Mouse (Mus musculus) intestine, postnatal 0 days (tissue): ENCODE data around the gene Ubap2. TPM values are rescaled to one million over a fixed set of nuclear protein-coding genes. Genes with fewer than 3 reads are reported as not detected.
A peak's percentile ranks its signal among the peaks of the same experiment; 100 is the strongest.

ENCODE experiments used
- ATAC-seq: fragments of 200-750 bp; cut with Nextera tagmentation; 2 replicates; pipeline ENCODE4 v1.8.0; 2017; ENCODE audit warnings: mild to moderate bottlenecking, moderate TSS enrichment, moderate library complexity
- H3K27ac ChIP-seq: fragments of 300-500 bp; sonication (generic); 2 replicates; pipeline ENCODE4 v1.5.1; 2014; ENCODE audit warnings: mild to moderate bottlenecking, low read depth, low read length, moderate library complexity
- H3K27me3 ChIP-seq: fragments of 300-500 bp; sonication (generic); replicated peaks from 2 replicates; pipeline ENCODE4 v1.6.1; 2014; ENCODE audit warnings: low read length, mixed read lengths; ENCODE audit not compliant: control insufficient read depth, insufficient read depth
- H3K36me3 ChIP-seq: fragments of 300-500 bp; sonication (generic); 2 replicates; pipeline ENCODE4 v1.6.1; 2014; ENCODE audit warnings: mild to moderate bottlenecking, moderate library complexity; ENCODE audit not compliant: control insufficient read depth, insufficient read depth
- H3K4me1 ChIP-seq: fragments of 300-500 bp; sonication (generic); replicated peaks from 2 replicates; pipeline ENCODE4 v1.6.1; 2014; ENCODE audit warnings: antibody characterized with exemption, low read length, mixed read lengths; ENCODE audit not compliant: control insufficient read depth, insufficient read depth
- H3K4me2 ChIP-seq: fragments of 300-500 bp; sonication (generic); replicated peaks from 2 replicates; pipeline ENCODE4 v1.6.1; 2014; ENCODE audit warnings: low read depth, mild to moderate bottlenecking, moderate library complexity
- H3K4me3 ChIP-seq: fragments of 300-500 bp; sonication (generic); 2 replicates; pipeline ENCODE4 v1.5.1; 2014; ENCODE audit warnings: low read depth, low read length
- H3K9ac ChIP-seq: fragments of 300-500 bp; sonication (generic); 2 replicates; pipeline ENCODE4 v1.6.1; 2014; ENCODE audit warnings: mild to moderate bottlenecking, low read depth, low read length
- H3K9me3 ChIP-seq: fragments of 300-500 bp; sonication (generic); 2 replicates; pipeline ENCODE4 v1.6.1; 2016; ENCODE audit warnings: mixed run types; ENCODE audit not compliant: control insufficient read depth
- CTCF ChIP-seq: sonication (generic); IDR thresholded peaks from 2 replicates; pipeline ENCODE4 v1.5.1; 2016; ENCODE audit warnings: low read depth, mild to moderate bottlenecking, control low read depth, antibody characterized with exemption, moderate library complexity
- WGBS: fragments of 180-500 bp; shearing (Covaris S2); extraction: QIAGEN DNeasy Blood & Tissue Kit; methylation state at CpG from one replicate; pipeline ENCODE4 v1.1.7; 2014; 5-methylcytosine and 5-hydroxymethylcytosine counted together
- polyA plus RNA-seq: library from polyadenylated mRNA; unstranded; fragments of >200 nt; fragmentation: Nextera tagmentation; extraction: Ambion mirVana; gene quantifications from 2 replicates; pipeline ENCODE4 v1.2.1, GENCODE M21; 2015

The Ubap2 gene
- polyA plus RNA-seq, 1 experiment from 2014 or later = 15.3 TPM

DNA sequence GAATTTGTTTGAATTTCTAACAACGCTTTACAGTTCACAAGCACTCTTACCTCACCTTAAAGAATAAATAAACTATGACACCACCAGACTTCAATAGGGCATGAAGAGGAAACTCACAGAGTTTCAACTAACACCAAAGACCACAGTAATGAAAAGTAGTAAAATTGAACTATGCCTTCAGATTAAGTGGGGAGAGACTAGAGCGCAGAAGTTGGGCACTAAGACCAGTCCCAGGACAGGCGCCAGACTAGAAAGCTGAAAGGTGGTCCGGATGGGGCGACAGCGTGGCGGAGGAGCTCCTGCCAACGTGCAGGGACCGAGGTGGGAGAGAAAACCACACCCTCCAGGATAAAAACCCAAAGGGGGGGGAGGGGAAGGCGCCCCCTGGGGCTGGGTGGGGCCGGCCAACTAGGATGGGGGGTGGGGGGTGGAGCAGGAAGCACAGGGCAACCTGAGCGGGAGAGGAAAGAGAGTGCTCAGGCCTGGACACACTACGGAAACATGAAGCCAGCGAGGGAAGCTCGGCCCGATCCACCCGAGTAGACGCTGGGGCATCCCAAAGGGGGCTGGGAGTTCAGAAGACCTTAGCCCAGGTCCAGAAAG, 466 bp downstream of the Ubap2 start:
- Histone ChIP-seq H3K27ac (peak overlapping the region; percentile 81), H3K36me3 (peaks cover 10% of the 10 kb centered on the region; the same call in 1 of the 2 replicates), H3K9me3 (no peaks in the 10 kb centered on the region), H3K4me2 (peak overlapping the region; percentile 93), H3K4me3 (peak overlapping the region; percentile 82), H3K9ac (peak overlapping the region; percentile 87), H3K4me1 (peaks cover 10% of the 10 kb centered on the region; the same call in 1 of the 2 replicates), H3K27me3 (no peaks in the 10 kb centered on the region)
- peak; percentile 43 for ATAC-seq
- WGBS = 0% methylated on average over 18 of the region's 18 CpGs
- TF ChIP-seq CTCF = no peak

DNA sequence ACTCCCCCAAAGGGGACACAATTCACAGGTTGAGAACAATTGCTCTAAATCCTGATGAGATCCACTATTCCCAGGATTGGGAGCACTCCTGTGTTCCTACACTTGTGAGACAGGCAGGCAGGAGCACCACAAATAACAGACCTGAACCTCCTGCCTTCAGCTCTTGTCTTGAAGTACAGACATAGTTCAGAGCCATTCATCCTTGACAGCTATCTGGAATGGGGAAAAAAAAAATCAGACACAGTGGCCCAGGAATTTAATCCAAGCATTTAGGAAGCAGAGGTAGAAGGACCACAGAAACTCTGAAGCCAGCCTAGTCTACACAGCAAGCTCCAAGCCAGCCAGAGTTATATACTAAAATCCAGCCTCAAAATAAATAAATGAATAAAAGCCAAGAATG, 6.8 kb downstream of the Ubap2 start:
- Histone ChIP-seq H3K9ac (no peak overlapping the region), H3K36me3 (peaks cover 13% of the 10 kb centered on the region; the same call in 1 of the 2 replicates), H3K4me1 (peaks cover 5% of the 10 kb centered on the region; the same call in 1 of the 2 replicates), H3K27me3 (no peaks in the 10 kb centered on the region), H3K9me3 (no peaks in the 10 kb centered on the region), H3K27ac (no peak overlapping the region), H3K4me2 (no peak overlapping the region), H3K4me3 (no peak overlapping the region)
- TF ChIP-seq CTCF = no peak
- ATAC-seq = no peak

DNA sequence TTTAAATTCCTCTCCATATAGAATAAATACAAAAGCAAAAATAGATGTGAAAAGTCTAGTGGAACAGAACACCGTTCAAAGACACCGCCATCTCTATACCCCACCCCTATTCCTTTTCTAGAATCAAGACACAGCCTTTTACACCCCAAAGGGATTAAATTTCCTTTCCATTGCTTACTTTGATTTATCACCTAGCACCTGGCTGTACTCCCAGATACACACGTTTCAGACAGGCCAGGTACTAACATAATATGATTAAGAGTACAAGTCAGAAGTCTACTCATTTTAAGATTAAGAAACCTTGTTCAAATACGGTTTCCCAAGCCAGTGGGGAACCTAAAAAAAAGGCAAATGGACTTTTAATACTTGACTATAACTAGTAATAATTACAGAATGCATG, 8.6 kb downstream of the Ubap2 start:
- H3K36me3 ChIP-seq = peaks cover 13% of the 10 kb centered on the region; the same call in 1 of the 2 replicates
- no peaks in the 10 kb centered on the region for H3K4me1 ChIP-seq
- WGBS = 74% methylated on average over 4 of the region's 4 CpGs
- no peak for TF ChIP-seq CTCF
- no peak overlapping the region for H3K9ac ChIP-seq
- no peak overlapping the region for H3K27ac ChIP-seq
- no peak for ATAC-seq
- no peaks in the 10 kb centered on the region for H3K9me3 ChIP-seq
- no peak overlapping the region for H3K4me2 ChIP-seq
- no peaks in the 10 kb centered on the region for H3K27me3 ChIP-seq
- H3K4me3 ChIP-seq = no peak overlapping the region

DNA sequence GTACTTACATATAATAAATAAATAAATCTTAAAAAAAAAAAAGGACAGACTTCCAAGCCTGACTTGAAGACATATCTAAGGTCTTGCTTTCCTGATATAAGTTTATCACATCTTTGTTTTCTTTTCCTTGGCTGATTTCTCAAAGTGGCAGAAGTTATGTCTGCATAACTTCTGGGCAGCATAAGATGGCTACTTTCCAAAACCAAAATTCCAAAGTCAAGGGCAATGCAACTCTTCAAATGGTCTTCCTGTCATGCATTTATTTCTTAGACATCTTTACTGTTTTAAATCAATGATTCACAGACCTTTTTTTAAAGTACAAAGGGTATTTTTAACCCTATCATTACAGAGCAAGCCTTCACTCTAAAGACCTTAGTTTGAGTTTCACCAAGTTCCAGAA, 14.3 kb downstream of the Ubap2 start:
- H3K27ac ChIP-seq = no peak overlapping the region
- TF ChIP-seq CTCF = no peak
- H3K9ac ChIP-seq = no peak overlapping the region
- no peak overlapping the region for H3K4me2 ChIP-seq
- H3K4me1 ChIP-seq = no peaks in the 10 kb centered on the region
- H3K36me3 ChIP-seq = no peaks in the 10 kb centered on the region
- no peaks in the 10 kb centered on the region for H3K9me3 ChIP-seq
- H3K27me3 ChIP-seq = no peaks in the 10 kb centered on the region
- no peak for ATAC-seq
- no peak overlapping the region for H3K4me3 ChIP-seq

DNA sequence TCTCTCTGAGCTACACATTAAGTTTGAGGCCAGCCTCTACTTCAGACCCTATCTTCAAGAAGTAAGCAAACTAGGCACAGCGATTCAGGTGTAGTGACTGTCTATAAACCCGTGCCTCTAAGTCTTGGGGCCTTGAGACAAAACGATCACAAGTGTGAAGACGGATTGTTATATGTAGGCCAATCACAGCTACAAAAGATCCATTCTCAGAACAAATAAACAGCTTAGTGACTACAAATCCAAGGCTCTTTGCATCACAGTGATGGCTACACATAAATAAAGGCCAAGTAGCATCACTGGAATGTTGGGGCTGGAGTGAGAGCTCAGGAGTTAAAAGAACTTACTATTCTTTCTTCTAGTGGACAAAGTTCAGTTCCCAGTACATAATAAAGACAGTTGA, 15.9 kb downstream of the Ubap2 start:
- H3K36me3 ChIP-seq = no peaks in the 10 kb centered on the region
- ATAC-seq = no peak
- H3K9me3 ChIP-seq = no peaks in the 10 kb centered on the region
- H3K27me3 ChIP-seq = no peaks in the 10 kb centered on the region
- H3K4me2 ChIP-seq = no peak overlapping the region
- no peak for TF ChIP-seq CTCF
- H3K9ac ChIP-seq = no peak overlapping the region
- 90% methylated on average over 4 of the region's 4 CpGs for WGBS
- no peaks in the 10 kb centered on the region for H3K4me1 ChIP-seq
- no peak overlapping the region for H3K4me3 ChIP-seq
- H3K27ac ChIP-seq = no peak overlapping the region

DNA sequence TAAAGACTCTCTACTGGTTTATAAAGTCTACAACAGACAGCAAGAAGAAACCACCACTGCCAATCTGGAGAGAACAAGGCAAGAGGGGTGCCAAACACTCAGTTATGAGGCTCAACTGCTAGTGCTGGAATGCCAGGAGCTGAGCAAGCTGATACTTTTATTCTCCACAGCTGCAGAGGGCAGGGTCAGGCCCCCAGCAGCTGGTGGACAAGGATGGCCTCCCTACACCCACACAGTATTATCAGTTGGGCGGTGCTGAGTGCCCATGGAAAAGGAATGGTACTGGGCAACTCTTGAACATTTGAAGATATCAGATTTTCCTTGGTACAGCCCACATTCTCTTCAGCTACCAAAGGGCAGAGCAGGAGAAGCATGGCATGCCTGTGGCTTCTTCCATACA, 17.2 kb downstream of the Ubap2 start:
- Histone ChIP-seq H3K27me3 (no peaks in the 10 kb centered on the region), H3K4me3 (no peak overlapping the region), H3K4me2 (no peak overlapping the region), H3K27ac (no peak overlapping the region), H3K9ac (no peak overlapping the region), H3K4me1 (no peaks in the 10 kb centered on the region), H3K9me3 (no peaks in the 10 kb centered on the region), H3K36me3 (no peaks in the 10 kb centered on the region)
- no peak for ATAC-seq
- WGBS = 78% methylated on average over 1 of the region's 1 CpGs
- no peak for TF ChIP-seq CTCF
